Mouse (Mus musculus) heart, embryonic 14.5 days (tissue): ENCODE measurements around the gene Aff3. TPM values are rescaled to one million over a fixed set of nuclear protein-coding genes. Genes with fewer than 3 reads are reported as not detected.

ENCODE experiments used
- ATAC-seq: fragments of 200-750 bp; cut with Nextera tagmentation; 2 replicates; pipeline ENCODE4 v1.8.0; 2017; ENCODE audit warnings: low read depth, moderate TSS enrichment; ENCODE audit not compliant: insufficient number of reproducible peaks, insufficient read depth, low FRiP score
- H3K27ac ChIP-seq, 2 experiments: fragments of 200-500 bp in 1 of 2; fragments of 300-500 bp in 1 of 2; sonication (generic) in 1 of 2; replicated peaks in 1 of 2; 2 replicates each; pipeline ENCODE4 v1.5.1; 2012 to 2014; ENCODE audit warnings: low read depth in 2 of 2, low read length in 2 of 2, control low read depth in 1 of 2, mild to moderate bottlenecking in 1 of 2, mixed read lengths in 1 of 2; ENCODE audit not compliant: control insufficient read depth in 1 of 2, insufficient read depth in 1 of 2
- H3K27me3 ChIP-seq: fragments of 300-500 bp; sonication (generic); 2 replicates; pipeline ENCODE4 v1.6.1; 2014; ENCODE audit warnings: mild to moderate bottlenecking, low read length, control low read depth; ENCODE audit not compliant: control insufficient read depth, insufficient read depth
- H3K36me3 ChIP-seq: fragments of 300-500 bp; sonication (generic); 2 replicates; pipeline ENCODE4 v1.6.1; 2014; ENCODE audit warnings: mild to moderate bottlenecking, control low read depth, low read length, mixed read lengths; ENCODE audit not compliant: control insufficient read depth, insufficient read depth
- H3K4me1 ChIP-seq, 2 experiments: fragments of 200-500 bp in 1 of 2; fragments of 300-500 bp in 1 of 2; sonication (generic) in 1 of 2; 2 replicates each; pipeline ENCODE4 v1.6.1; 2012 to 2014; ENCODE audit warnings: low read length in 2 of 2, control low read depth in 1 of 2, mixed read lengths in 1 of 2; ENCODE audit not compliant: control insufficient read depth in 2 of 2, insufficient read depth in 2 of 2
- H3K4me2 ChIP-seq: fragments of 300-500 bp; sonication (generic); 2 replicates; pipeline ENCODE4 v1.6.1; 2014; ENCODE audit warnings: mild to moderate bottlenecking, low read length
- H3K4me3 ChIP-seq, 2 experiments: fragments of 200-500 bp in 1 of 2; fragments of 300-500 bp in 1 of 2; sonication (generic) in 1 of 2; 2 replicates each; pipeline ENCODE4 v1.5.1; 2012 to 2014; ENCODE audit warnings: low read length in 2 of 2, mild to moderate bottlenecking in 2 of 2, control low read depth in 1 of 2, low read depth in 1 of 2, moderate library complexity in 1 of 2; ENCODE audit not compliant: control insufficient read depth in 1 of 2, insufficient read depth in 1 of 2
- H3K9ac ChIP-seq: fragments of 300-500 bp; sonication (generic); 2 replicates; pipeline ENCODE4 v1.6.1; 2014; ENCODE audit warnings: mild to moderate bottlenecking, low read length
- H3K9me3 ChIP-seq: fragments of 300-500 bp; sonication (generic); 2 replicates; pipeline ENCODE4 v1.6.1; 2016; ENCODE audit warnings: low read length, control low read depth; ENCODE audit not compliant: control insufficient read depth
- WGBS: fragments of 180-500 bp; shearing (Covaris S2); extraction: QIAGEN DNeasy Blood & Tissue Kit; methylation state at CpG from one replicate; pipeline ENCODE4 v1.1.7; 2014; 5-methylcytosine and 5-hydroxymethylcytosine counted together
- polyA plus RNA-seq: library from polyadenylated mRNA; unstranded; fragments of >200 nt; fragmentation: Nextera tagmentation; extraction: Ambion mirVana; gene quantifications from 2 replicates; pipeline ENCODE4 v1.2.1, GENCODE M21; 2014

Aff3 gene
- polyA plus RNA-seq, 1 experiment from 2014 or later, result 4.1 TPM

DNA sequence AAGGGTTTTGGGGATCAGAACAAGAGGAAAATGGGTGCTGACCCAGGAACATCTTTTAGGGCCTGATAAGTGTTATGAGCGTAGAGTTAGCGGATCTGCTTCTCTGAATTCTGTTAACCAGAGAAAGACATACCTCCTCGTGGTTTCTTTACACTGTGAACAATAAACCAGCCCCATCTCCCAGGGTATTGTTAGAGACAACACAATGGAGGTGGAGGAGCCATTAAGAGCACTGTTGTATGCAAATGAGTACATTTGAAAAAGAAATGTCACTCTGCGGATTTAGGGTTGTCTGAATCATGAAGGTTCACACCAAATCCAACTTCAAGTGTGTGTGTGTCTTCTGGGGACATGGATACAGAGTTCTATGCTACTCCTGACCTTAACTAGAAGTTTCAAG, 373.3 kb downstream of the Aff3 start:
- ATAC-seq, result no peak
- Histone ChIP-seq H3K9me3 (no peaks in the 10 kb centered on the region), H3K4me1 (peaks cover 6 to 10% of the 10 kb centered on the region in 2 experiments), H3K36me3 (no peaks in the 10 kb centered on the region), H3K27me3 (no peaks in the 10 kb centered on the region), H3K27ac (no peak overlapping the region), H3K9ac (no peak overlapping the region), H3K4me2 (no peak overlapping the region), H3K4me3 (no peak overlapping the region)
- 84% methylated on average over 4 of the region's 4 CpGs for WGBS

GRCm38 (mm10) chr1:38290881-38291280, 373.9 kb downstream of the Aff3 start:
- Histone ChIP-seq H3K9ac (no peak overlapping the region), H3K36me3 (no peaks in the 10 kb centered on the region), H3K9me3 (no peaks in the 10 kb centered on the region), H3K4me2 (no peak overlapping the region), H3K27me3 (no peaks in the 10 kb centered on the region), H3K4me3 (no peak overlapping the region), H3K4me1 (peaks cover 6 to 10% of the 10 kb centered on the region in 2 experiments), H3K27ac (no peak overlapping the region)
- WGBS, result 88% methylated on average over 7 of the region's 7 CpGs
- ATAC-seq, result no peak

GRCm38 (mm10) chr1:38289891-38290290, 374.9 kb downstream of the Aff3 start:
- no peak overlapping the region for H3K27ac ChIP-seq
- peaks cover 6 to 10% of the 10 kb centered on the region in 2 experiments for H3K4me1 ChIP-seq
- H3K4me3 ChIP-seq, result no peak overlapping the region
- no peaks in the 10 kb centered on the region for H3K27me3 ChIP-seq
- no peak for ATAC-seq
- WGBS, result 43% methylated on average over 5 of the region's 5 CpGs
- no peak overlapping the region for H3K4me2 ChIP-seq
- H3K9ac ChIP-seq, result no peak overlapping the region
- H3K9me3 ChIP-seq, result no peaks in the 10 kb centered on the region
- no peaks in the 10 kb centered on the region for H3K36me3 ChIP-seq

DNA sequence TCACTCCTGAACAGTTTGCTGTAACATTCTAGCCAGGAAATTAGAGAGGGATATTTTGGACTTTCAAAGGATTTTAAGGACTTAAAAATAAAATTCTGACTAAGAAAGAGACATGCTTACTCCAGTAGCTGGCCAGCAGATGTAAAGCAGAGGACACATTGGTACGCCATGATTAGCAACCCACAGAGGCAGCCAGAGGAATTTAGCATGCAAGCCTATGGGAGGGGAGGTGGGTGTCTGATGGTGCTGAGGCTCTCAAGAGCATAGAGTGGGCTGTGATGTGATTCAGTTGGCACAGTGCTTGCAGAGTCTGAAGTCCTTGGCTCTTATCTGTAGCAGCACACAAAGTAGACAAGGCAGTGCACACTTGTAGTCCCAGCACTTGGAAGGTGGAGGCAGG, 376.0 kb downstream of the Aff3 start:
- Histone ChIP-seq H3K36me3 (no peaks in the 10 kb centered on the region), H3K9me3 (no peaks in the 10 kb centered on the region), H3K9ac (no peak overlapping the region), H3K27me3 (no peaks in the 10 kb centered on the region), H3K4me1 (peaks cover 6 to 10% of the 10 kb centered on the region in 2 experiments), H3K4me2 (no peak overlapping the region), H3K27ac (no peak overlapping the region), H3K4me3 (no peak overlapping the region)
- 0 out of 2 replicates have a peak, but pooled peaks have one; percentile 55 for ATAC-seq
- WGBS, result 39% methylated on average over 1 of the region's 1 CpGs

DNA sequence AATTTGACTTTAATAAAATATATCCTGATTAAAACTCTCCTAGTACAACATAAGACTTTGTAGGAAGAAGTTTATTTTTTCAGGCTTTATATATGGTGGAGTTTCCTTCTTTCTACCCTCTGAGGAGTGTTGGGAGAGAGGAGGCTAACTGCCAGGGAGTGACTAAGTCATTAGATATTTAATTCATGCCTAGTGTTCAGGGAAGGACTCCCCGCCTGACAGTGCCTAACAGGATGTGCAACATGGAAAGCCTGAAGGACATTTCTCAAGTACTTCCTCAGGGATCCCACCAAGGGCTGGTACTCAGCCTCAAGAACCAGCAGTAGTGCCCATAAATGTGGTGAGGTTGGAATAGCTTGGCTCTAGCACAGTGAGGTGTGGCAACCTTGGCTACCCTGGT, 378.2 kb downstream of the Aff3 start:
- Histone ChIP-seq H3K9me3 (no peaks in the 10 kb centered on the region), H3K4me2 (no peak overlapping the region), H3K36me3 (no peaks in the 10 kb centered on the region), H3K27ac (no peak overlapping the region), H3K4me3 (no peak overlapping the region), H3K9ac (no peak overlapping the region), H3K27me3 (no peaks in the 10 kb centered on the region), H3K4me1 (peaks cover 2 to 6% of the 10 kb centered on the region in 2 experiments; a peak in 3 of 4 replicates)
- WGBS, result 52% methylated on average over 1 of the region's 1 CpGs
- ATAC-seq, result no peak

DNA sequence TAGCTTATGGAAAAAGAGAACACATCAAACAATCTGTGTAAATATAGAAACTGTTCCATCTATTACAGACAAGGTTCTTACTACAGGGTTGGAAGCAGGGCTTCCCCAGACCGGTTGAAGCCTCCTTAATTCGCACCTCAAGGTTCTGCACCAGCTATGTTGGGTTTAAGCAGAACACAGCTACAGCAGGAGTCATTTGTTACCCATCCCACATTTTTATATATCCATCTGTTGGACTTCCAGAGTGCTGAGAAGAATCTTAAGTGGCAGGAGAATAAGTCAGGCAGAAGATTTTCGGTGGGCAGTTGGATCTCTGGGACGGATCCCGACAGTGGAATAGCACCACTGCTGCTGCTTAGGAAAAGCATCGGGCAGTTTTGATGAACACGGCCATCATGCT, 384.2 kb downstream of the Aff3 start:
- 89% methylated on average over 7 of the region's 7 CpGs for WGBS
- H3K27ac ChIP-seq, result no peak overlapping the region
- H3K9me3 ChIP-seq, result no peaks in the 10 kb centered on the region
- H3K4me1 ChIP-seq, result no peaks in the 10 kb centered on the region
- H3K4me3 ChIP-seq, result no peak overlapping the region
- no peaks in the 10 kb centered on the region for H3K36me3 ChIP-seq
- H3K27me3 ChIP-seq, result no peaks in the 10 kb centered on the region
- ATAC-seq, result no peak
- no peak overlapping the region for H3K4me2 ChIP-seq
- H3K9ac ChIP-seq, result no peak overlapping the region

- no peak overlapping the region for H3K4me2 ChIP-seq
- H3K9me3 ChIP-seq, result no peaks in the 10 kb centered on the region
- peaks cover 5 to 11% of the 10 kb centered on the region in 2 experiments; a peak in 3 of 4 replicates for H3K4me1 ChIP-seq
- H3K27me3 ChIP-seq, result no peaks in the 10 kb centered on the region
- no peaks in the 10 kb centered on the region for H3K36me3 ChIP-seq
- no peak overlapping the region for H3K27ac ChIP-seq
- no peak overlapping the region for H3K4me3 ChIP-seq
- ATAC-seq, result no peak
- H3K9ac ChIP-seq, result no peak overlapping the region
- WGBS, result 86% methylated on average over 2 of the region's 2 CpGs
Observed at GRCm38 (mm10) chr1:38271312-38271711, 393.4 kb downstream of the Aff3 start.
